Mouse (Mus musculus) stomach, embryonic 16.5 days (tissue): ENCODE measurements around the gene Kng2. TPM values are rescaled to one million over a fixed set of nuclear protein-coding genes. Genes with fewer than 3 reads are reported as not detected.
"Not testable (repeated sequence)": the region's sequence is repeated elsewhere in the genome, so short reads cannot be mapped to it uniquely, and the experiment has no call there.

ENCODE experiments used
- ATAC-seq: fragments of 200-750 bp; cut with Nextera tagmentation; 2 replicates; pipeline ENCODE4 v1.8.0; 2017; ENCODE audit warnings: moderate number of reproducible peaks, moderate TSS enrichment; ENCODE audit not compliant: insufficient read depth, low FRiP score
- H3K27ac ChIP-seq: fragments of 300-500 bp; sonication (generic); 2 replicates; pipeline ENCODE4 v1.5.1; 2014; ENCODE audit warnings: low read length
- H3K27me3 ChIP-seq: fragments of 300-500 bp; sonication (generic); 2 replicates; pipeline ENCODE4 v1.6.1; 2014; ENCODE audit warnings: low read length, control low read depth, mixed read lengths; ENCODE audit not compliant: control insufficient read depth, insufficient read depth
- H3K36me3 ChIP-seq: fragments of 300-500 bp; sonication (generic); 2 replicates; pipeline ENCODE4 v1.6.1; 2014; ENCODE audit warnings: low read length; ENCODE audit not compliant: control insufficient read depth, insufficient read depth
- H3K4me1 ChIP-seq: fragments of 300-500 bp; sonication (generic); 2 replicates; pipeline ENCODE4 v1.6.1; 2014; ENCODE audit warnings: low read length, control low read depth, mixed read lengths; ENCODE audit not compliant: control insufficient read depth, insufficient read depth
- H3K4me2 ChIP-seq: fragments of 300-500 bp; sonication (generic); 2 replicates; pipeline ENCODE4 v1.6.1; 2014; ENCODE audit warnings: low read depth, low read length, mixed read lengths
- H3K4me3 ChIP-seq: fragments of 300-500 bp; sonication (generic); replicated peaks from 2 replicates; pipeline ENCODE4 v1.5.1; 2014; ENCODE audit warnings: mild to moderate bottlenecking, low read length
- H3K9ac ChIP-seq: fragments of 300-500 bp; sonication (generic); 2 replicates; pipeline ENCODE4 v1.6.1; 2014; ENCODE audit warnings: low read length
- H3K9me3 ChIP-seq: fragments of 300-500 bp; sonication (generic); replicated peaks from 2 replicates; pipeline ENCODE4 v1.6.1; 2016; ENCODE audit warnings: low read length, control low read depth; ENCODE audit not compliant: control insufficient read depth
- WGBS: fragments of 180-500 bp; shearing (Covaris S2); extraction: QIAGEN DNeasy Blood & Tissue Kit; methylation state at CpG from one replicate; pipeline ENCODE4 v1.1.7; 2014; 5-methylcytosine and 5-hydroxymethylcytosine counted together
- polyA plus RNA-seq: library from polyadenylated mRNA; unstranded; fragments of >200 nt; fragmentation: Nextera tagmentation; extraction: Ambion mirVana; gene quantifications from 2 replicates; pipeline ENCODE4 v1.2.1, GENCODE M21; 2015

Kng2 gene
- polyA plus RNA-seq, 1 experiment from 2014 or later = 2.4 TPM

- no peak overlapping the region for H3K9ac ChIP-seq
- no peaks in the 10 kb centered on the region for H3K36me3 ChIP-seq
- no peaks in the 10 kb centered on the region for H3K27me3 ChIP-seq
- H3K9me3 ChIP-seq = no peaks in the 10 kb centered on the region
- no peaks in the 10 kb centered on the region for H3K4me1 ChIP-seq
- 79% methylated on average over 4 of the region's 4 CpGs for WGBS
- H3K4me2 ChIP-seq = no peak overlapping the region
- H3K4me3 ChIP-seq = no peak overlapping the region
- H3K27ac ChIP-seq = no peak overlapping the region
- ATAC-seq = no peak
These were observed 4.4 kb upstream of the Kng2 start for GRCm38 (mm10) chr16:23033673-23034072.

GRCm38 (mm10) chr16:23030673-23031435 is 1.6 kb upstream of the Kng2 start:
- Histone ChIP-seq H3K4me3 (no peak overlapping the region), H3K9me3 (no peaks in the 10 kb centered on the region), H3K36me3 (no peaks in the 10 kb centered on the region), H3K27ac (no peak overlapping the region), H3K4me2 (no peak overlapping the region), H3K4me1 (no peaks in the 10 kb centered on the region), H3K27me3 (no peaks in the 10 kb centered on the region), H3K9ac (no peak overlapping the region)
- WGBS = 77% methylated on average over 5 of the region's 5 CpGs
- ATAC-seq = no peak

- not testable (repeated sequence) for H3K36me3 ChIP-seq, H3K27ac ChIP-seq, ATAC-seq, H3K4me3 ChIP-seq, H3K9ac ChIP-seq, H3K9me3 ChIP-seq, H3K4me2 ChIP-seq, H3K4me1 ChIP-seq, H3K27me3 ChIP-seq
- 36% methylated on average over 3 of the region's 3 CpGs for whole genome bisulfite sequencing
These were observed 1.9 kb downstream of the Kng2 start for GRCm38 (mm10) chr16:23027341-23027740.

GRCm38 (mm10) chr16:23026582-23026981 is 2.7 kb downstream of the Kng2 start:
- Histone ChIP-seq H3K4me2 (no peak overlapping the region), H3K27ac (no peak overlapping the region), H3K4me1 (no peaks in the 10 kb centered on the region), H3K9ac (no peak overlapping the region), H3K36me3 (no peaks in the 10 kb centered on the region), H3K27me3 (no peaks in the 10 kb centered on the region), H3K9me3 (no peaks in the 10 kb centered on the region), H3K4me3 (no peak overlapping the region)
- ATAC-seq = no peak

GRCm38 (mm10) chr16:23025111-23025510 is 4.2 kb downstream of the Kng2 start:
- H3K27me3 ChIP-seq = no peaks in the 10 kb centered on the region
- H3K4me1 ChIP-seq = no peaks in the 10 kb centered on the region
- no peak overlapping the region for H3K9ac ChIP-seq
- H3K36me3 ChIP-seq = no peaks in the 10 kb centered on the region
- 60% methylated on average over 6 of the region's 6 CpGs for WGBS
- no peaks in the 10 kb centered on the region for H3K9me3 ChIP-seq
- H3K27ac ChIP-seq = no peak overlapping the region
- no peak overlapping the region for H3K4me3 ChIP-seq
- no peak for ATAC-seq
- H3K4me2 ChIP-seq = no peak overlapping the region

- H3K4me2 ChIP-seq, ATAC-seq, H3K4me1 ChIP-seq, H3K9me3 ChIP-seq, H3K36me3 ChIP-seq, H3K9ac ChIP-seq, H3K4me3 ChIP-seq, H3K27ac ChIP-seq, H3K27me3 ChIP-seq: not testable (repeated sequence)
- WGBS = 65% methylated on average over 1 of the region's 1 CpGs
These were observed 8.7 kb downstream of the Kng2 start for GRCm38 (mm10) chr16:23020571-23020970.

GRCm38 (mm10) chr16:23014645-23015044 is 14.6 kb downstream of the Kng2 start:
- H3K4me2 ChIP-seq, ATAC-seq, H3K27me3 ChIP-seq, H3K4me1 ChIP-seq, H3K9ac ChIP-seq, H3K36me3 ChIP-seq, H3K4me3 ChIP-seq, H3K27ac ChIP-seq, H3K9me3 ChIP-seq: not testable (repeated sequence)
- WGBS = 88% methylated on average over 8 of the region's 8 CpGs

- H3K27me3 ChIP-seq, ATAC-seq, H3K4me1 ChIP-seq, H3K9me3 ChIP-seq, H3K9ac ChIP-seq, H3K4me2 ChIP-seq, H3K4me3 ChIP-seq, H3K27ac ChIP-seq, H3K36me3 ChIP-seq: not testable (repeated sequence)
- WGBS = 64% methylated on average over 2 of the region's 2 CpGs
These were observed 15.5 kb downstream of the Kng2 start for GRCm38 (mm10) chr16:23013786-23014185.

GRCm38 (mm10) chr16:22996951-22997350 is 32.3 kb downstream of the Kng2 start:
- WGBS = 63% methylated on average over 3 of the region's 3 CpGs
- not testable (repeated sequence) for H3K27ac ChIP-seq, H3K9me3 ChIP-seq, ATAC-seq, H3K36me3 ChIP-seq, H3K4me3 ChIP-seq, H3K9ac ChIP-seq, H3K4me1 ChIP-seq, H3K4me2 ChIP-seq, H3K27me3 ChIP-seq
